Mouse (Mus musculus): ENCODE measurements at regions not wholly inside any gene's neighbourhood (a gene's known extent, or its start where the extent isn't known, plus 50 kb on each side); places are given as distances from the start of the nearest gene placed in this dataset.

GRCm38 (mm10) chr6:143437367-143438271 lies 270.6 kb downstream of the Etnk1 start:
- no peak for DNase-seq (ENCODE audit: low read depth, low spot score)
- POLR2A ChIA-PET, result no interaction called here
- peaks cover 6% of the 10 kb centered on the region for H3K27me3 ChIP-seq
- CTCF ChIA-PET, result interaction anchor here (1.1 kb wide), 1 partner anchor 9 kb away, joined by 4 read pairs; no protein-coding TSS in a partner anchor
- in situ Hi-C loops (cut with MboI; ENCODE audit: low pct_unique_long_range_greater_than_20kb), result no loop called here
- ATAC-seq, result no peak
- TF ChIP-seq CTCF (IDR thresholded peaks at IDR 0.05), result no peak

GRCm38 (mm10) chr6:143438272-143438591 lies 271.2 kb downstream of the Etnk1 start:
- in situ Hi-C loops (cut with MboI; ENCODE audit: low pct_unique_long_range_greater_than_20kb), result no loop called here
- no peak for ATAC-seq
- peaks cover 6% of the 10 kb centered on the region for H3K27me3 ChIP-seq
- no peak for TF ChIP-seq CTCF (IDR thresholded peaks at IDR 0.05)
- CTCF ChIA-PET, result interaction anchor here (1.1 kb wide), 1 partner anchor 8 kb away, joined by 4 read pairs; no protein-coding TSS in a partner anchor
- POLR2A ChIA-PET, result no interaction called here
- no peak for DNase-seq (ENCODE audit: low read depth, low spot score)

- DNase-seq (ENCODE audit: low read depth, low spot score), result no peak
- TF ChIP-seq CTCF (IDR thresholded peaks at IDR 0.05), result no peak
- in situ Hi-C loops (cut with MboI; ENCODE audit: low pct_unique_long_range_greater_than_20kb), result no loop called here
- ChIA-PET POLR2A (no interaction called here), CTCF (no interaction called here)
- no peak for ATAC-seq
- peaks cover 6% of the 10 kb centered on the region for H3K27me3 ChIP-seq
Observed at GRCm38 (mm10) chr6:143439484-143439883, 272.5 kb downstream of the Etnk1 start.

GRCm38 (mm10) chr6:143440237-143440950 lies 273.4 kb downstream of the Etnk1 start:
- no peak for TF ChIP-seq CTCF (IDR thresholded peaks at IDR 0.05)
- ChIA-PET POLR2A (no interaction called here), CTCF (no interaction called here)
- H3K27me3 ChIP-seq, result peaks cover 3% of the 10 kb centered on the region
- in situ Hi-C loops (cut with MboI; ENCODE audit: low pct_unique_long_range_greater_than_20kb), result no loop called here
- no peak for DNase-seq (ENCODE audit: low read depth, low spot score)
- ATAC-seq, result no peak

GRCm38 (mm10) chr6:143442361-143442760 lies 275.3 kb downstream of the Etnk1 start:
- ATAC-seq (no peak), DNase-seq (ENCODE audit: low read depth, low spot score) (no peak)
- POLR2A ChIA-PET, result interaction anchor here (0.6 kb wide), 1 partner anchor 22 kb away, joined by 3 read pairs; no protein-coding TSS in a partner anchor
- CTCF ChIA-PET, result no interaction called here
- no peaks in the 10 kb centered on the region for H3K27me3 ChIP-seq
- in situ Hi-C loops (cut with MboI; ENCODE audit: low pct_unique_long_range_greater_than_20kb), result no loop called here
- TF ChIP-seq CTCF (IDR thresholded peaks at IDR 0.05), result no peak

- ChIA-PET POLR2A (no interaction called here), CTCF (no interaction called here)
- ATAC-seq (no peak), DNase-seq (ENCODE audit: low read depth, low spot score) (no peak)
- in situ Hi-C loops (cut with MboI; ENCODE audit: low pct_unique_long_range_greater_than_20kb), result no loop called here
- H3K27me3 ChIP-seq, result no peaks in the 10 kb centered on the region
- no peak for TF ChIP-seq CTCF (IDR thresholded peaks at IDR 0.05)
Observed at GRCm38 (mm10) chr6:143443446-143443845, 276.4 kb downstream of the Etnk1 start.

- POLR2A ChIA-PET, result no interaction called here
- H3K27me3 ChIP-seq, result no peaks in the 10 kb centered on the region
- no peak for TF ChIP-seq CTCF (IDR thresholded peaks at IDR 0.05)
- DNase-seq (ENCODE audit: low read depth, low spot score) (peak; percentile 12), ATAC-seq (peak; percentile 73)
- CTCF ChIA-PET, result no interaction called here
- in situ Hi-C loops (cut with MboI; ENCODE audit: low pct_unique_long_range_greater_than_20kb), result no loop called here
Observed at GRCm38 (mm10) chr6:143444782-143445181, 277.8 kb downstream of the Etnk1 start.

GRCm38 (mm10) chr6:143445834-143446552 lies 279.0 kb downstream of the Etnk1 start:
- in situ Hi-C loops (cut with MboI; ENCODE audit: low pct_unique_long_range_greater_than_20kb), result no loop called here

GRCm38 (mm10) chr6:143447060-143447459 lies 280.0 kb downstream of the Etnk1 start:
- DNase-seq (ENCODE audit: low read depth, low spot score) (no peak), ATAC-seq (no peak)
- no peak for TF ChIP-seq CTCF (IDR thresholded peaks at IDR 0.05)
- CTCF ChIA-PET, result interaction anchor here (1.8 kb wide), 1 partner anchor 9 kb away, joined by 4 read pairs; no protein-coding TSS in a partner anchor
- no peaks in the 10 kb centered on the region for H3K27me3 ChIP-seq
- in situ Hi-C loops (cut with MboI; ENCODE audit: low pct_unique_long_range_greater_than_20kb), result no loop called here
- POLR2A ChIA-PET, result no interaction called here

More at GRCm38 (mm10) chr6:143445834-143446552, 279.0 kb downstream of the Etnk1 start:
- no peaks in the 10 kb centered on the region for H3K27me3 ChIP-seq
- ChIA-PET POLR2A (no interaction called here), CTCF (interaction anchor here (1.8 kb wide), 1 partner anchor 8 kb away, joined by 4 read pairs; no protein-coding TSS in a partner anchor)
- TF ChIP-seq CTCF (IDR thresholded peaks at IDR 0.05), result no peak
- DNase-seq (ENCODE audit: low read depth, low spot score) (no peak), ATAC-seq (no peak)

- in situ Hi-C loops (cut with MboI; ENCODE audit: low pct_unique_long_range_greater_than_20kb), result no loop called here
- no peaks in the 10 kb centered on the region for H3K27me3 ChIP-seq
- ATAC-seq (no peak), DNase-seq (ENCODE audit: low read depth, low spot score) (no peak)
- ChIA-PET POLR2A (no interaction called here), CTCF (no interaction called here)
- no peak for TF ChIP-seq CTCF (IDR thresholded peaks at IDR 0.05)
Observed at GRCm38 (mm10) chr6:143449071-143449470, 282.1 kb downstream of the Etnk1 start.
